Mouse (Mus musculus): ENCODE data around the gene Pard3b. TPM values are rescaled to one million over a fixed set of nuclear protein-coding genes. Genes with fewer than 3 reads are reported as not detected.

The Pard3b gene
- polyA plus RNA-seq, 1 experiment = 0.42 TPM

GRCm38 (mm10) chr1:62691175-62691574 is 1052.6 kb downstream of the Pard3b start:
- Histone ChIP-seq H3K4me1 (ENCODE audit: control insufficient read depth, insufficient read depth, low read length) (no peaks in the 10 kb centered on the region), H3K27me3 (ENCODE audit: control insufficient read depth, insufficient read depth, low read length, poor library complexity, severe bottlenecking) (no peaks in the 10 kb centered on the region), H3K36me3 (ENCODE audit: control insufficient read depth, insufficient read depth, low read length, poor library complexity, severe bottlenecking) (no peaks in the 10 kb centered on the region), H3K27ac (ENCODE audit: insufficient read depth, low read length) (no peak overlapping the region), H3K9me3 (replicated peaks; ENCODE audit: control insufficient read depth, insufficient read depth, low read length, poor library complexity, severe bottlenecking) (no peaks in the 10 kb centered on the region), H3K9ac (ENCODE audit: low read depth, poor library complexity, severe bottlenecking) (no peak overlapping the region), H3K4me3 (ENCODE audit: low read depth, low read length) (no peak overlapping the region)
- no peak for TF ChIP-seq CTCF (IDR thresholded peaks at IDR 0.05; ENCODE audit: low read depth, low read length)
- TF ChIP-seq POLR2A (IDR thresholded peaks at IDR 0.05; ENCODE audit: insufficient read depth, low read length) = no peak
- TF ChIP-seq EP300 (IDR thresholded peaks at IDR 0.05; ENCODE audit: insufficient read depth, low read depth, low read length) = no peak

Data from ES-Bruce4 (cell line).